Mouse (Mus musculus) heart, embryonic 15.5 days (tissue): ENCODE measurements around the gene Ddhd1. TPM values are rescaled to one million over a fixed set of nuclear protein-coding genes. Genes with fewer than 3 reads are reported as not detected.

Experiments used
- ATAC-seq: fragments of 200-750 bp; cut with Nextera tagmentation; replicated peaks from 2 replicates; pipeline ENCODE4 v1.8.0; 2017; ENCODE audit warnings: low read depth, moderate TSS enrichment; ENCODE audit not compliant: insufficient number of reproducible peaks, insufficient read depth, low FRiP score
- H3K27ac ChIP-seq: fragments of 300-500 bp; sonication (generic); 2 replicates; pipeline ENCODE4 v1.5.1; 2015; ENCODE audit warnings: mild to moderate bottlenecking, inconsistent platforms
- H3K27me3 ChIP-seq: fragments of 300-500 bp; sonication (generic); 2 replicates; pipeline ENCODE4 v1.6.1; 2015; ENCODE audit warnings: inconsistent platforms
- H3K36me3 ChIP-seq: fragments of 300-500 bp; sonication (generic); 2 replicates; pipeline ENCODE4 v1.6.1; 2015; ENCODE audit warnings: mild to moderate bottlenecking, inconsistent platforms
- H3K4me1 ChIP-seq: fragments of 300-500 bp; sonication (generic); replicated peaks from 2 replicates; pipeline ENCODE4 v1.6.1; 2015; ENCODE audit warnings: inconsistent platforms
- H3K4me2 ChIP-seq: fragments of 300-500 bp; sonication (generic); 2 replicates; pipeline ENCODE4 v1.6.1; 2015; ENCODE audit warnings: inconsistent platforms, mild to moderate bottlenecking, moderate library complexity
- H3K4me3 ChIP-seq: fragments of 300-500 bp; sonication (generic); 2 replicates; pipeline ENCODE4 v1.5.1; 2015; ENCODE audit warnings: mild to moderate bottlenecking, inconsistent platforms
- H3K9ac ChIP-seq: fragments of 300-500 bp; sonication (generic); 2 replicates; pipeline ENCODE4 v1.6.1; 2015; ENCODE audit warnings: mild to moderate bottlenecking, inconsistent platforms
- H3K9me3 ChIP-seq: fragments of 300-500 bp; sonication (generic); replicated peaks from 2 replicates; pipeline ENCODE4 v1.6.1; 2016; ENCODE audit warnings: inconsistent platforms
- WGBS: fragments of 180-500 bp; shearing (Covaris S2); methylation state at CpG from one replicate; pipeline ENCODE4 v1.1.7; 2015; ENCODE audit warnings: mixed read lengths; 5-methylcytosine and 5-hydroxymethylcytosine counted together
- polyA plus RNA-seq: library from polyadenylated mRNA; unstranded; fragments of >200 nt; fragmentation: Nextera tagmentation; extraction: Ambion mirVana; gene quantifications from 2 replicates; pipeline ENCODE4 v1.2.1, GENCODE M21; 2015

Ddhd1 gene
- polyA plus RNA-seq, 1 experiment from 2014 or later, result 7.3 TPM

- ATAC-seq, result no peak
- Histone ChIP-seq H3K36me3 (no peaks in the 10 kb centered on the region), H3K9ac (no peak overlapping the region), H3K9me3 (no peaks in the 10 kb centered on the region), H3K4me2 (no peak overlapping the region), H3K27ac (no peak overlapping the region), H3K4me3 (no peak overlapping the region), H3K27me3 (no peaks in the 10 kb centered on the region), H3K4me1 (peaks cover 6% of the 10 kb centered on the region)
- 46% methylated on average over 5 of the region's 5 CpGs for WGBS
These were observed 3.6 kb upstream of the Ddhd1 start for GRCm38 (mm10) chr14:45661575-45661974.

GRCm38 (mm10) chr14:45660315-45660714 lies 2.4 kb upstream of the Ddhd1 start:
- H3K27ac ChIP-seq, result no peak overlapping the region
- no peak overlapping the region for H3K9ac ChIP-seq
- no peaks in the 10 kb centered on the region for H3K27me3 ChIP-seq
- H3K4me1 ChIP-seq, result peaks cover 17% of the 10 kb centered on the region
- no peaks in the 10 kb centered on the region for H3K36me3 ChIP-seq
- no peak overlapping the region for H3K4me3 ChIP-seq
- H3K4me2 ChIP-seq, result no peak overlapping the region
- 71% methylated on average over 1 of the region's 1 CpGs for WGBS
- H3K9me3 ChIP-seq, result no peaks in the 10 kb centered on the region
- ATAC-seq, result no peak

- Histone ChIP-seq H3K4me2 (peak overlapping the region; percentile 97), H3K4me3 (peak overlapping the region; percentile 91), H3K9me3 (no peaks in the 10 kb centered on the region), H3K27me3 (no peaks in the 10 kb centered on the region), H3K27ac (peak overlapping the region; percentile 95), H3K4me1 (peaks cover 32% of the 10 kb centered on the region), H3K36me3 (no peaks in the 10 kb centered on the region), H3K9ac (peak overlapping the region; percentile 86)
- ATAC-seq, result peak; percentile 48
- under 1% methylated on average over 69 of the region's 69 CpGs for WGBS
These were observed 907 bp downstream of the Ddhd1 start for GRCm38 (mm10) chr14:45656831-45657640.

DNA sequence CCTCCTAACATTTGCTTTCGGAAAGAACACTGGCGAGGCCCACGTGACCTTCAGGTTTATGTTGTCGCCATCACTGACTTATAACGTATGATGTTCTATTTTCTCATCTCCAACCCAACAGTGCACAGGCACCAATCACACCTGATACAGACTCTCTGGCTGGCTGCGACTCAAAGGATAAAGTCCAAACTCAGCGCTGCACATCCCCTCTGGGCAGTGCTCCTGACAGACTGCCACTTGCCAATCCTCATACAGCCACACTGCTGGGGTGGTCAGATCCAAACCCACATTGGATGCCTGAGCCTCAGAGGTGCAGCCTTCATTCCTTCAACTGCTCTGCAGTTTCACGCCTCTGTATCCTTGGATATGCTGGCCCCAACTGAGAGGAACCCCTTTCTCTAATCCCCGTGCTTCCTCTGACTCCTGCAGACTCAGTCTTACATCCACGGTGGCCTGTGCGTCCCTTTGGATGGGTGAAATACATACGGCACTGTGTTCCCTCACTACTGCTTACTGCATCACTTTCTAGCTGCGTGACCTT lies 3.0 kb downstream of the Ddhd1 start:
- Histone ChIP-seq H3K4me3 (no peak overlapping the region), H3K4me2 (no peak overlapping the region), H3K36me3 (no peaks in the 10 kb centered on the region), H3K27me3 (no peaks in the 10 kb centered on the region), H3K4me1 (peaks cover 33% of the 10 kb centered on the region), H3K27ac (no peak overlapping the region; the same call in 1 of the 2 replicates), H3K9ac (no peak overlapping the region), H3K9me3 (no peaks in the 10 kb centered on the region)
- ATAC-seq, result no peak
- WGBS, result 70% methylated on average over 13 of the region's 13 CpGs

GRCm38 (mm10) chr14:45653756-45654155 lies 4.2 kb downstream of the Ddhd1 start:
- Histone ChIP-seq H3K36me3 (no peaks in the 10 kb centered on the region), H3K9ac (no peak overlapping the region), H3K4me2 (no peak overlapping the region), H3K9me3 (no peaks in the 10 kb centered on the region), H3K27me3 (no peaks in the 10 kb centered on the region), H3K4me3 (no peak overlapping the region), H3K4me1 (peaks cover 41% of the 10 kb centered on the region), H3K27ac (no peak overlapping the region)
- ATAC-seq, result no peak
- 47% methylated on average over 2 of the region's 2 CpGs for WGBS

DNA sequence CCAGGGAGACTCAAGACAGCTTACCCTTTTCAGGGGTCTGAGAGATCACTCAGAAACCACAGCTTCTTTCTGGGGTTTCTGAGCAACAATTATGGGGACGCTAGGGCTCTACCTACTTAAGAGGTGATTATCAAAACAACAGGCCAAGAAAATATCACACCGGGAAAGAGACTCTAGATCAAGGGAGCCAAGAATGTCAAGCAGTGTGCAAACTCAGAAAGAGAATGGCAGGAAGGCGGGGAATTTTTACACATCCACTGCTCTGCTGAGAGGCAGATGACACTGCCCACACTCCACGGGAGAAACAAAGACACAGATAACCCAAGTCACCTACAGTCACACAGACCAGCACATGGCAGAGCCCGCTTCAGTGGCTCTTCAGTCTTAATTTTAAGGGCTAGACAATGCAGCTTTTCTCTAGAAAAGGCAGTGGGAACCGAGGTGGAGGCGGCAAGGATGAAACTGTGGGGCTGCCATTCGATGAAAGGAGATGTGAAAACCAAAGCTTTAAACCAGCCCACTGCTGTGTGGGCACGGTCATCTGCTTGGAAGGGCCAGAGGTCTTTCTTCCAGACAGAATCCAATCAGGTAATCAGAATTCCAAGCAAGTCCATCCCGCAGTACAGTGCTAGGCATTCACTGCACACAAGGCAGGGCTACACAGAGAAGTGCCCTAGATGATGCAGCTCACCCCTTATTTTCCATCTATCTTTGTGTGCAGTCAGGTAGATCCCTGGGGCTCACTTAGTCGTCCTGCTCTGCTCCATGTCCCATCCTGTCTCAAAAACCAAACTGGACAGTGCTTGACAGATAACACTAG lies 8.7 kb downstream of the Ddhd1 start:
- H3K4me3 ChIP-seq, result no peak overlapping the region
- H3K27me3 ChIP-seq, result no peaks in the 10 kb centered on the region
- H3K4me1 ChIP-seq, result peaks cover 43% of the 10 kb centered on the region
- no peak for ATAC-seq
- no peaks in the 10 kb centered on the region for H3K9me3 ChIP-seq
- H3K4me2 ChIP-seq, result no peak overlapping the region
- WGBS, result 61% methylated on average over 11 of the region's 11 CpGs
- no peak overlapping the region for H3K9ac ChIP-seq
- no peaks in the 10 kb centered on the region for H3K36me3 ChIP-seq
- no peak overlapping the region; the same call in 1 of the 2 replicates for H3K27ac ChIP-seq

DNA sequence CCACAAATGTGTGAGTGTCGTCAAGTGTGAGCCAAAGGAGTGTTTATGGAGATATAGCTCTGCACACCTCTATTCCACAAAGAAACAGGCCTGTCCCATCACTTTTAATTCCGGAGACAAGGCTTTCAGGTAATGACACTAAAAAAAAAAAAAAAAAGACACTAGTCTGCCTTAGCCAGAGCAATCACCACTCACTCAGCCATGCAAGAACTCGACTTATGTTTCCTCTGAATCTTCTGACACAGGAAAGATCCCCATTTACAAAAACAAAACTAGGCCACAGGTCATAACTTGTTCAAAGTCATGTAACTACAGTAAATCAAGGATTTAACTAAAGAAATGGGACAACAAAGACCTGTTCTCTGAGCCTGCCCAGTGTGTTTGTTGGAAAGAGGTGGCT lies 9.8 kb downstream of the Ddhd1 start:
- ATAC-seq, result no peak
- Histone ChIP-seq H3K9ac (no peak overlapping the region), H3K4me1 (peaks cover 50% of the 10 kb centered on the region), H3K27ac (peak overlapping the region; percentile 24; the same call in 1 of the 2 replicates), H3K27me3 (no peaks in the 10 kb centered on the region), H3K36me3 (no peaks in the 10 kb centered on the region), H3K9me3 (no peaks in the 10 kb centered on the region), H3K4me2 (0 out of 2 replicates have a peak overlapping the region, but pooled peaks have one; percentile 14), H3K4me3 (no peak overlapping the region)
- WGBS, result 60% methylated on average over 3 of the region's 3 CpGs

DNA sequence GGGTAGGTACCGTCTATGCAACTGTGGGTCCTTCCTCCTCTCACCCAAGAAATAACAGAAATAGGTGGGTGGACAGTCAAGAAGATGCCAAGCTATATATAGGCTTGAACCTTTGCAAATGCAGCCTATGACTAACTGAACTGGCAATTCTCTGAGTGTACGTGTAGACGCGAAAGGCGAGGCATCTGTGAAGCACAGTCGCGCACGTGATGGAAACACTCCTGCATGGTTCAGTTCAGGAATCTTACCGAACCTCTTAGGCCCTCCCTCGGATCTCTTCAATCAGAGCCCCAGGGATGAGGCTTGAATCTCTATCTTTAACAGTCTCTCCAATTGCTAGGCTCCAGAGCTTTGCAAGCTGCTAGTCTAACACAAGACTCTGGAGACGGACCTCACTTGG lies 10.3 kb downstream of the Ddhd1 start:
- no peak; the same call in 1 of the 2 replicates for ATAC-seq
- no peaks in the 10 kb centered on the region for H3K27me3 ChIP-seq
- peak overlapping the region; percentile 24; the same call in 1 of the 2 replicates for H3K27ac ChIP-seq
- H3K9me3 ChIP-seq, result no peaks in the 10 kb centered on the region
- H3K4me2 ChIP-seq, result 0 out of 2 replicates have a peak overlapping the region, but pooled peaks have one; percentile 14
- WGBS, result 58% methylated on average over 11 of the region's 11 CpGs
- H3K4me1 ChIP-seq, result peaks cover 46% of the 10 kb centered on the region
- H3K36me3 ChIP-seq, result no peaks in the 10 kb centered on the region
- no peak overlapping the region for H3K9ac ChIP-seq
- H3K4me3 ChIP-seq, result no peak overlapping the region

DNA sequence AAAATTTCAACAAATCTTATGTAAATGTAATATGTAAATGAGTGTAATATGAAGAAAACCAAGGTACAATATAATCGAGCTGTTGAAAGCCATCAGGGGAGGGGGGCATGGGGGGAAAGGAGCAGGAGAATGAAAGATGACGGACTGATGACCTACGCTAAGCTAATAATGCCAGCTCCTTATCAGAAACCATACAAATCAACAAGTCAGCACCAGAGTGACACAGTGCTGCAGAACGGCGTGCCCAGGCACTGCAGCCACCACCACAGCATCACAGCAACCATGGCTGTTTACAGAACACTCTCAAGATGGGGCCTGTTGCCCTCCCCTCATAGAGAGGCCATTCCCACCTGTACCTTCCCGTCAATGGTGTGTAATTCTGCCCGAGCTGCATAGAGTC lies 10.8 kb downstream of the Ddhd1 start:
- peak overlapping the region; percentile 24; the same call in 1 of the 2 replicates for H3K27ac ChIP-seq

GRCm38 (mm10) chr14:45644786-45645185 lies 13.2 kb downstream of the Ddhd1 start:
- Histone ChIP-seq H3K9ac (no peak overlapping the region), H3K27me3 (no peaks in the 10 kb centered on the region), H3K4me3 (no peak overlapping the region), H3K9me3 (no peaks in the 10 kb centered on the region), H3K4me1 (peaks cover 53% of the 10 kb centered on the region), H3K27ac (no peak overlapping the region), H3K4me2 (no peak overlapping the region), H3K36me3 (no peaks in the 10 kb centered on the region)
- ATAC-seq, result no peak
- 85% methylated on average over 1 of the region's 1 CpGs for WGBS

More for the DNA sequence above, 10.8 kb downstream of the Ddhd1 start:
- peaks cover 45% of the 10 kb centered on the region for H3K4me1 ChIP-seq
- no peaks in the 10 kb centered on the region for H3K27me3 ChIP-seq
- no peak overlapping the region for H3K9ac ChIP-seq
- H3K36me3 ChIP-seq, result no peaks in the 10 kb centered on the region
- H3K9me3 ChIP-seq, result no peaks in the 10 kb centered on the region
- 0 out of 2 replicates have a peak overlapping the region, but pooled peaks have one; percentile 14 for H3K4me2 ChIP-seq
- 39% methylated on average over 7 of the region's 7 CpGs for WGBS
- ATAC-seq, result no peak
- H3K4me3 ChIP-seq, result no peak overlapping the region

GRCm38 (mm10) chr14:45644202-45644601 lies 13.7 kb downstream of the Ddhd1 start:
- WGBS, result 41% methylated on average over 7 of the region's 7 CpGs
- Histone ChIP-seq H3K36me3 (no peaks in the 10 kb centered on the region), H3K27ac (no peak overlapping the region), H3K4me3 (no peak overlapping the region), H3K27me3 (no peaks in the 10 kb centered on the region), H3K9me3 (no peaks in the 10 kb centered on the region), H3K9ac (no peak overlapping the region), H3K4me1 (peaks cover 50% of the 10 kb centered on the region), H3K4me2 (0 out of 2 replicates have a peak overlapping the region, but pooled peaks have one; percentile 9)
- no peak for ATAC-seq
